Mouse (Mus musculus) lung, embryonic 15.5 days (tissue): Measurements from ENCODE around the gene Hlf. TPM values are rescaled to one million over a fixed set of nuclear protein-coding genes. Genes with fewer than 3 reads are reported as not detected.

Source experiments
- ATAC-seq: fragments of 200-750 bp; cut with Nextera tagmentation; 2 replicates; pipeline ENCODE4 v1.8.0; 2017; ENCODE audit warnings: moderate number of reproducible peaks, borderline replicate concordance; ENCODE audit not compliant: low FRiP score, low TSS enrichment; ENCODE audit errors: extremely low read depth
- H3K27ac ChIP-seq: fragments of 300-500 bp; sonication (generic); 2 replicates; pipeline ENCODE4 v1.5.1; 2015; ENCODE audit warnings: moderate library complexity, mild to moderate bottlenecking, inconsistent platforms
- H3K27me3 ChIP-seq: fragments of 300-500 bp; sonication (generic); 2 replicates; pipeline ENCODE4 v1.6.1; 2015; ENCODE audit warnings: inconsistent platforms
- H3K36me3 ChIP-seq: fragments of 300-500 bp; sonication (generic); 2 replicates; pipeline ENCODE4 v1.6.1; 2015; ENCODE audit warnings: inconsistent platforms
- H3K4me1 ChIP-seq: fragments of 300-500 bp; sonication (generic); 2 replicates; pipeline ENCODE4 v1.6.1; 2015; ENCODE audit warnings: inconsistent platforms
- H3K4me2 ChIP-seq: fragments of 300-500 bp; sonication (generic); 2 replicates; pipeline ENCODE4 v1.6.1; 2015; ENCODE audit warnings: inconsistent platforms, mild to moderate bottlenecking, moderate library complexity
- H3K4me3 ChIP-seq: fragments of 300-500 bp; sonication (generic); 2 replicates; pipeline ENCODE4 v1.5.1; 2015; ENCODE audit warnings: mild to moderate bottlenecking, inconsistent platforms
- H3K9ac ChIP-seq: fragments of 300-500 bp; sonication (generic); 2 replicates; pipeline ENCODE4 v1.6.1; 2015; ENCODE audit warnings: inconsistent platforms
- H3K9me3 ChIP-seq: fragments of 300-500 bp; sonication (generic); 2 replicates; pipeline ENCODE4 v1.6.1; 2016; ENCODE audit warnings: inconsistent platforms
- WGBS: fragments of 180-500 bp; shearing (Covaris S2); methylation state at CpG from one replicate; pipeline ENCODE4 v1.1.7; 2015; 5-methylcytosine and 5-hydroxymethylcytosine counted together
- polyA plus RNA-seq: library from polyadenylated mRNA; unstranded; fragments of >200 nt; fragmentation: Nextera tagmentation; extraction: Ambion mirVana; gene quantifications from 2 replicates; pipeline ENCODE4 v1.2.1, GENCODE M21; 2015

Gene Hlf
- polyA plus RNA-seq, 1 experiment from 2014 or later = 4.6 TPM

DNA sequence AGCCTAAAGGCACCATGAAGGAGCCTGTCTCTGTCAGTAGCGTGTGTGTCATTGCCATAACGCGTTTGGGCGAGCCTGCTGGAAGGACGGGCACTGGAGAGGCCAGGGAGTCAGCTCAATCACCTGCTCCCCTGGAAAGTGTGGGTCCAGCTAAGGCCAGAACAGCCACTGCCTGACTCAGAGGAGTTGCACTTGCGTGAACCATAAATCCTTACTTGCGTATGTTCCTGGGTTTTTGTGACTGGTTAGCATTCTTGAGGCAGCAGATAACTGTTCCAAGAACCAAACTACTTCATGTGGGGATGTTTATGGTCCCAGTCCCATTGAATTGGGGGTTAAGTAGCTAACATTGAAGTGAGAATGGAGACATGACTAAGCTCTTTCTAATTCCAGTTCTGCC is 38.0 kb downstream of the Hlf start:
- Histone ChIP-seq H3K27ac (no peak overlapping the region), H3K9ac (no peak overlapping the region), H3K4me1 (peaks cover 28% of the 10 kb centered on the region), H3K4me3 (no peak overlapping the region), H3K27me3 (no peaks in the 10 kb centered on the region), H3K4me2 (no peak overlapping the region), H3K36me3 (no peaks in the 10 kb centered on the region), H3K9me3 (no peaks in the 10 kb centered on the region)
- ATAC-seq = no peak
- 85% methylated on average over 7 of the region's 7 CpGs for WGBS

DNA sequence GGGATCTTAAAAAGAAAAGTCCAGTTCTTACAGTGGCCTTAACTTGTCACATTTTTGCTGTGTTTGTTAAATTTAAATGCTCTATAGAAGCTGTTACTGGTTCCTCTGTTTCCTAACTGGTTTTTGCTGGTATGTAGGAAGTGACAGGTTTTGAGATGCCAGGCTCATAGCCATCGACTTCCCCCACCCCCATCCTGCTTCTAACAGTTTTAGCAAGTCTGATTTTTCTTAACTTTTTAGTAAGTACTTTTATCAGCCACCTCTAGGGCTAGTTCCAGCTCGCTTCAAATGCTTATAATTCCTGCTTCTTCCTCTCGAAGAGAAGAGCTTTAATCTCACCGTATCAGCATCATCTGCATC is 40.6 kb downstream of the Hlf start:
- WGBS = 56% methylated on average over 4 of the region's 4 CpGs
- Histone ChIP-seq H3K36me3 (no peaks in the 10 kb centered on the region), H3K27me3 (no peaks in the 10 kb centered on the region), H3K4me1 (peaks cover 3% of the 10 kb centered on the region), H3K9ac (no peak overlapping the region), H3K27ac (no peak overlapping the region), H3K4me2 (no peak overlapping the region), H3K4me3 (no peak overlapping the region), H3K9me3 (no peaks in the 10 kb centered on the region)
- ATAC-seq = no peak

DNA sequence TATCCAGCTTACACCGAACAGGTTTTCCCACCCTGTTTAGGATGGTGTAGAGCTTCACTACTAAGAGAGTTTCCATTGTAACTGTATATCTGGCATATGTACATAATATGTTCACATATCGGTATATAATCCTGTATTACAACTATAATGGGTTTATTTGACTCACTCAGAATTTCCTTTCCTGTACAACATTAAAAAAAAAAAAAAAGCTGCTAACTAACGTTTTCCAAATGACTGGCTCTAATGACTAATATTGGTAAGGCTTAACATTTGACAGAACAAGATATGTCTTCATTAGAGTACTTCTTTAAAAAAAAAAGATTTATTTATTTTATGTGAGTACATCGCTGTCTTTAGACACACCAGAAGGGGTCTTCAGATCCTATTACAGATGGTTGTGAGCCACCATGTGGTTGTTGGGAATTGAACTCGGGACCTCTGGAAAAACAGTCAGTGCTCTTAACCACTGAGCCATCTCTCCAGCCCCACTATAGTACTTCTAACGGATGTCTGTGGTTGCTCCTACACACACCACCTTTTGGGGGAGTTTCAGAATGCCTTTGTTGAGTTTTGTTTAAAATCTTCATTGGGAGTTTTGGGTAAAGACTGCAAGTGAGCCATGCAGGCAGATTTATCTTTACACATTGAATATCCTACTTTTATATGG is 41.1 kb downstream of the Hlf start:
- 75% methylated on average over 6 of the region's 6 CpGs for WGBS
- H3K4me1 ChIP-seq = no peaks in the 10 kb centered on the region

DNA sequence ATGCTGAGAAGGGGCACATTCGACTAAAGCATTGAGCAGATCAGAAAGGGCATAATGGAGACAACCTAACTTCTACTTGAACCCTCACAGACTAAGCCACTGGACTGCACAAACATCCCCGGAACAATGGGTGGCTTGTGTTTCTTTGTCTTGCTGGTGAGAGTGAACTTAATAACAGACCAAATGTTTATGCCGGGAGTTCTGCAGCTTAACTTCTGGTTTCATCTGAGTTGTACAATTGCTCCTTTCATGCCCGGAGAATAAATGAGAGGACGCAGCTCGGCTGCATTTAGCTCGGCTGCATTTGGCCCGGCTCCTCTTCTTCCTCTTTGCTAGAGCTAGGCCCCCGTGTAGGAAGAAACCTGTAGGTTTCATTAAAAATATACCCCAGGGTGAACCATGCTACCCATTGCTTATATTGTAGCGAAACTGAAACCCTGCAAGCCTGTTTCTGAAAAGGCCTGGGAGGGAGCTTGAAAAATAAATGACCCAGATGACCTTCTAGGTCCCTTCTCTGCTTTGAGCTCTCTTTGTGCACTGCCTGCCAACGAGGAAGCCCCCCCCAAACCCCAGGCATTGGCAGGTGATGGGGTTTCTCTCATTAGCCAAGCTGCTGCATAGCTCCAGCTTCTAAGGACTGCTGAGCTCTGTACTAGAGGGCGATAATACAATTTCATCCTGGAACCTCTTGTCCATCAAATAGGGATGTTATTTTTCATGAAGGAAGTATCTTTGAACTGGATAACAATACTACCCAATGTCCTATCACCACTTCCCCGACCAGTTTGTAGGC is 42.8 kb downstream of the Hlf start:
- Histone ChIP-seq H3K4me3 (no peak overlapping the region), H3K27me3 (no peaks in the 10 kb centered on the region), H3K4me1 (no peaks in the 10 kb centered on the region), H3K4me2 (no peak overlapping the region), H3K9ac (no peak overlapping the region), H3K36me3 (no peaks in the 10 kb centered on the region), H3K27ac (no peak overlapping the region), H3K9me3 (no peaks in the 10 kb centered on the region)
- ATAC-seq = no peak
- WGBS = 60% methylated on average over 13 of the region's 13 CpGs

More for the DNA sequence above, 41.1 kb downstream of the Hlf start:
- Histone ChIP-seq H3K27ac (no peak overlapping the region), H3K4me2 (no peak overlapping the region), H3K9me3 (no peaks in the 10 kb centered on the region), H3K36me3 (no peaks in the 10 kb centered on the region), H3K27me3 (no peaks in the 10 kb centered on the region), H3K4me3 (no peak overlapping the region), H3K9ac (no peak overlapping the region)
- no peak for ATAC-seq

DNA sequence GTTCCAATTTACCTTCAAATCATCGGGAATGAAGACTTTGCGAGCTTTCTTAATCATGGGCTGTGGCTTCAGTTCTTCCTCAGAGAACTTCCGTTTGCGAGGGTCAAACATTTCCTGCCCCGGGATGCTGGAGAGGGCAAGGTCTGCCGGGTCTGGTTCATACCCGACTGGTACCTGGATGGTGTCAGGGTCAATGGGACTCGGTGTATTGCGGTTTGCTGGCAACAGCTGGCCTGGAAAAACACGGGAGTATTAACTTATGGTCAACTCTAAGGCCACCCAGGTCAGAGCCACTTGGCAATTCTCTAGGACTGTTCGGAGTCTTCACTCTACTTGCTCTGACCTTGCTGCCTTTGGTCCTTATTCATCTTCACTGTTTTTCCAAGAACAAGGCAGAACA is 44.9 kb downstream of the Hlf start:
- Histone ChIP-seq H3K4me1 (no peaks in the 10 kb centered on the region), H3K9ac (no peak overlapping the region), H3K4me2 (no peak overlapping the region), H3K27ac (no peak overlapping the region), H3K27me3 (no peaks in the 10 kb centered on the region), H3K36me3 (no peaks in the 10 kb centered on the region), H3K4me3 (no peak overlapping the region), H3K9me3 (no peaks in the 10 kb centered on the region)
- no peak for ATAC-seq
- WGBS = 90% methylated on average over 11 of the region's 11 CpGs

DNA sequence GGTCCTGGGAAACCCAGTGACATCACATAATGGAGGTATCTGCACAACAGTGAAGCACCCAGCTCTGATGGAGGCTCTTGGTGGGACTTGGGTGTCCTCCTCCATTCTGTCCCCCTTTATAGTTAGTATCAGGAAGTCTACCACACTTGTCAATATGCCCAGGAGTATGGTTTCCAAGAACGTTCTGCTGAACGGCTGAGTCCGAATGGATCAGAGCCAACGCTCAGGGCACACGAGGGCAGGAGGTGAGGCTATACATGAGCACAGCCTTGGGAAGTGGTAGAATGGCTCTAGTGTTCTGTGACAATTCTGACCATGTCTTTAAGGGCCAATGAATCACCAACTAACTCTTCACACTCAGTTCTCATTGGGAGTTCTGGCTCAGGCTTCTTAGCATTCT is 47.8 kb downstream of the Hlf start:
- H3K9me3 ChIP-seq = no peaks in the 10 kb centered on the region
- no peaks in the 10 kb centered on the region for H3K36me3 ChIP-seq
- 87% methylated on average over 5 of the region's 5 CpGs for WGBS
- H3K4me1 ChIP-seq = no peaks in the 10 kb centered on the region
- no peak overlapping the region for H3K4me3 ChIP-seq
- H3K4me2 ChIP-seq = no peak overlapping the region
- no peak for ATAC-seq
- no peaks in the 10 kb centered on the region for H3K27me3 ChIP-seq
- no peak overlapping the region for H3K27ac ChIP-seq
- H3K9ac ChIP-seq = no peak overlapping the region

DNA sequence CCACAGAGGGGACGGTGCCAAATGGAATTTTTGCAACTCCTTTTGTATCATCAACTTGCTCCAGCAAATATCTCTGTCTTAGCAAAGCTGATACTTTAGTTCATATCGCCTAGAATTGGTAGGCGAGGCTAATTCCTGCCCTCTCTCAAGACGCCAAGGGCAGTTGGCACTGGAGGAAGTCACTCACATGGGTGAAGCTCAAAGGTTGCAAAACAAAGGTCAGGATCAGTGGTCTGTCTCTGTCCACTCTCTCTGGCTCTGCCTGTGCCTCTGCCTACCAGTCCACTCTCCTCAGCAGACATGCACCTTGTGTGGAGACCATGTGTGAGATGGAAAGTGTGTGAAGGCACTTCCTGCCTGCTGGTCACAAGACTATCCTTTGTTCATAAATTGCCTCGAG is 48.4 kb downstream of the Hlf start:
- Histone ChIP-seq H3K9me3 (no peaks in the 10 kb centered on the region), H3K27ac (no peak overlapping the region), H3K36me3 (no peaks in the 10 kb centered on the region), H3K9ac (no peak overlapping the region), H3K4me3 (no peak overlapping the region), H3K4me2 (no peak overlapping the region), H3K27me3 (no peaks in the 10 kb centered on the region), H3K4me1 (no peaks in the 10 kb centered on the region)
- no peak for ATAC-seq
- 84% methylated on average over 5 of the region's 5 CpGs for WGBS

DNA sequence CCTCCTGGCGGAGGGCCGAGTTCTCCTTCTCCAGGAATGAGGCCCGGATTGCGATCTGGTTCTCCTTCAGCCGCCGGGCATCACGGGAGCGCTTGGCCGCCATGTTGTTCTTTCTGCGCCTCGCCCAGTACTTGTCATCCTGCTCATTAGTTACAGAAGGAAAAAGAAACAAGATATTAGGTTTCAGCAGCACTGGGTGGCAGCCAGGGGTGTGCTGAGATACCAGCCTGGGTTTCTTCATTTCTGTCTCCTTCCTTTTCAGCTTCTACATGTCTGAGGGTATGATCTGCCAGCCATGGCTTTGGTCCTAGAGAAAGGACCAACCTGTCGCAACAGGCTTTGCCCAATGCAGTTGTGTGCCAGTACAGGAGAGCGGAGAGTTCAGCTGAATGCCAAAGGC is 49.9 kb downstream of the Hlf start:
- Histone ChIP-seq H3K4me2 (no peak overlapping the region), H3K4me3 (no peak overlapping the region), H3K4me1 (no peaks in the 10 kb centered on the region), H3K27me3 (no peaks in the 10 kb centered on the region), H3K36me3 (no peaks in the 10 kb centered on the region), H3K9me3 (no peaks in the 10 kb centered on the region), H3K27ac (no peak overlapping the region), H3K9ac (no peak overlapping the region)
- WGBS = 95% methylated on average over 13 of the region's 13 CpGs
- ATAC-seq = no peak

DNA sequence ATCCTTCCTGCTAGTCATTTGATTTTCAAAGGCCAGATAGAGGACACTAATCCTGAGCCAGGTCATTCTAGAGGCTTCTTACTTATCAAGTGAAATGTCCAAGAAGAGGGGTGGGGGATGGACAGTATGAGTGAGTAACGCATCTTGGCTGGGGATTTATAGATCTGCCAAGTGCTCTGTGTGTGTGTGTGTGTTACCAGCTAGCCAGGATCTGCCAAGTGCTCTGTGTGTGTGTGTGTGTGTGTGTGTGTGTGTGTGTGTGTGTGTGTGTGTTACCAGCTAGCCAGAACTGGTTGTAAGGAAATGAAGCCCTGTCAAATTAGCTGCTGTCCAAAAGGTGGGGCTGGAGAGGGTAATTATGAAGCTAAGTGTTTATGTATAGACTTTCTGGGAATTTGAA is 55.9 kb downstream of the Hlf start:
- Histone ChIP-seq H3K4me2 (no peak overlapping the region), H3K9me3 (no peaks in the 10 kb centered on the region), H3K36me3 (no peaks in the 10 kb centered on the region), H3K4me3 (no peak overlapping the region), H3K27ac (no peak overlapping the region), H3K4me1 (no peaks in the 10 kb centered on the region), H3K9ac (no peak overlapping the region), H3K27me3 (no peaks in the 10 kb centered on the region)
- WGBS = 32% methylated on average over 1 of the region's 1 CpGs
- no peak for ATAC-seq

DNA sequence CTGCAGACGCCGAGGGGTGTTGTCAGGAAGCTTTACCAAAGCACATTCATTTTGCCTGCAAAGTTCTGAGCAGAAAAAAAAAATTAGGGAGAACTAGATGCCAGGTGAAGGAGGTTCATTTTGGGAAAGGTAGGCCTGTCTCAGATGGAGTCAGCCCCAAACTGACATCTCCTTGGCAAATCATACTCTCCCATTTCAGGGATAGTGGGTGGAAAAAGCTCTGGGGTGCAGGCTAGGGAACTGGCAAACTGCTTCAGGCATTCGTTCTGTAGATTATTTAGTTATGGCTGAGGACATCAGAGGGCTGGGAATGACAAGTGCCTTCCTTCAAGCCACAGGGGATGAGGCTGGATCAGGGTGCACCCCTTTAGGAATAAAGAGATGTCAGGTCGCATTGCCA is 58.0 kb downstream of the Hlf start:
- Histone ChIP-seq H3K4me3 (no peak overlapping the region), H3K9me3 (no peaks in the 10 kb centered on the region), H3K9ac (no peak overlapping the region), H3K27ac (no peak overlapping the region), H3K4me2 (no peak overlapping the region), H3K27me3 (no peaks in the 10 kb centered on the region), H3K36me3 (no peaks in the 10 kb centered on the region), H3K4me1 (no peaks in the 10 kb centered on the region)
- ATAC-seq = no peak
- 74% methylated on average over 4 of the region's 4 CpGs for WGBS

DNA sequence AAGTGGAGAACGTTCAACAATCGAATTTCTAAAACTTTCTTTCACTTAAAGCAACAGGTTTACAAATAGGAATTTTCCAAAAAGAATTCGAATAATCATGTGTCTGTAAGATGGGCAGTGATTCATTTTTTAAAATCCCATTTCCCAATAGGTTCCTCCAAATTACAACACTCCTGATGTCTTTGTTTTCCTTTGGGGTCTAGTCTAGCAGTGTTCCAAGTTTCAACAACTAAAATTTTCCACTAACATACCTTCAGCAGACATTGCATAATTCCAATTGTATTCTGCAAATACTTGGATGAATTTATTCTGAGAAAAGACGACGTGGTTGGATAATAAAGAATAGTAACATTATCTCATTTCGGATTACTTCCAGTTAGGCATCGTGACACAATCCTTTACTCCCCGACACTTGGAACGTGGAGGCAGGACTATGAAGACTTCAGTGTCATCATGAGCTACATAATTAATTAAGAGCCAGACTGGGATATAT is 60.4 kb downstream of the Hlf start:
- no peak overlapping the region for H3K27ac ChIP-seq
- WGBS = 69% methylated on average over 9 of the region's 9 CpGs
- no peak for ATAC-seq
- no peaks in the 10 kb centered on the region for H3K4me1 ChIP-seq
- no peak overlapping the region for H3K4me3 ChIP-seq
- H3K4me2 ChIP-seq = no peak overlapping the region
- no peaks in the 10 kb centered on the region for H3K27me3 ChIP-seq
- no peak overlapping the region for H3K9ac ChIP-seq
- no peaks in the 10 kb centered on the region for H3K9me3 ChIP-seq
- H3K36me3 ChIP-seq = no peaks in the 10 kb centered on the region

DNA sequence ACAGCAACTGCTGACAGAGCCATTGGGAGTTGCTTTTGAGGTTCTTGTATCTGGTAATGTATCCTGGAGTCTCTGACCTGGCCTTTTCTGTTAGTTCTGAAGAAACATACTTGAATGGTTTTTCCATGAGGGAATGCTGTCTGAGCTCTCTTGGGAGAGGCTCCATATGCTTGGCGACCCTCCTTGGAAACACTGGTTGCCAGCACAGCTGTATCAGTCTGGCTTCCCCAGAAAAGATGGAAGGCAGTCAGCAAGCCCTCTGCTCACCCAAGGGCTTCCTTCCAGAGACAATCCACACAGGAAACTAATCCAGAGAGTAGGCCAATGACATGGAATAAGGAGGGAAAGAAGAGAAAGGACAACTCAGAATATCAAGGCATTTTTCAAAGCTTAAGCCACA is 63.9 kb downstream of the Hlf start:
- no peak overlapping the region for H3K4me3 ChIP-seq
- WGBS = 50% methylated on average over 1 of the region's 1 CpGs
- H3K36me3 ChIP-seq = no peaks in the 10 kb centered on the region
- H3K4me1 ChIP-seq = no peaks in the 10 kb centered on the region
- H3K4me2 ChIP-seq = no peak overlapping the region
- H3K9me3 ChIP-seq = no peaks in the 10 kb centered on the region
- no peak overlapping the region for H3K27ac ChIP-seq
- no peak for ATAC-seq
- H3K9ac ChIP-seq = no peak overlapping the region
- no peaks in the 10 kb centered on the region for H3K27me3 ChIP-seq
